Mouse (Mus musculus) neural tube, embryonic 14.5 days (tissue): ENCODE measurements around the gene Cand1. TPM values are rescaled to one million over a fixed set of nuclear protein-coding genes. Genes with fewer than 3 reads are reported as not detected.

Experiments
- ATAC-seq: fragments of 200-750 bp; cut with Nextera tagmentation; 2 replicates; pipeline ENCODE4 v1.8.0; 2017; ENCODE audit warnings: low read depth, mild to moderate bottlenecking, moderate TSS enrichment, moderate library complexity
- H3K27ac ChIP-seq: fragments of 300-500 bp; sonication (generic); 2 replicates; pipeline ENCODE4 v1.5.1; 2014; ENCODE audit warnings: low read depth, mild to moderate bottlenecking, control low read depth, low read length, moderate library complexity, mixed read lengths
- H3K27me3 ChIP-seq: fragments of 300-500 bp; sonication (generic); 2 replicates; pipeline ENCODE4 v1.6.1; 2014; ENCODE audit warnings: low read length; ENCODE audit not compliant: control insufficient read depth, insufficient read depth
- H3K36me3 ChIP-seq: fragments of 300-500 bp; sonication (generic); 2 replicates; pipeline ENCODE4 v1.6.1; 2014; ENCODE audit warnings: low read length, mixed read lengths; ENCODE audit not compliant: control insufficient read depth, insufficient read depth
- H3K4me1 ChIP-seq: fragments of 300-500 bp; sonication (generic); 2 replicates; pipeline ENCODE4 v1.6.1; 2014; ENCODE audit warnings: low read length; ENCODE audit not compliant: control insufficient read depth, insufficient read depth
- H3K4me2 ChIP-seq: fragments of 300-500 bp; sonication (generic); 2 replicates; pipeline ENCODE4 v1.6.1; 2014; ENCODE audit warnings: mild to moderate bottlenecking, low read depth, low read length, control low read depth
- H3K4me3 ChIP-seq: fragments of 300-500 bp; sonication (generic); 2 replicates; pipeline ENCODE4 v1.5.1; 2014; ENCODE audit warnings: low read depth, low read length, control low read depth, mixed read lengths
- H3K9ac ChIP-seq: fragments of 300-500 bp; sonication (generic); replicated peaks from 2 replicates; pipeline ENCODE4 v1.6.1; 2014; ENCODE audit warnings: low read depth, mild to moderate bottlenecking, control low read depth, low read length, mixed read lengths
- H3K9me3 ChIP-seq: fragments of 300-500 bp; sonication (generic); 2 replicates; pipeline ENCODE4 v1.6.1; 2016; ENCODE audit warnings: low read length; ENCODE audit not compliant: control insufficient read depth
- whole genome bisulfite sequencing: fragments of 180-500 bp; shearing (Covaris S2); extraction: QIAGEN DNeasy Blood & Tissue Kit; methylation state at CpG from one replicate; pipeline ENCODE4 v1.1.7; 2014; 5-methylcytosine and 5-hydroxymethylcytosine counted together
- polyA plus RNA-seq: library from polyadenylated mRNA; unstranded; fragments of >200 nt; fragmentation: Nextera tagmentation; extraction: Ambion mirVana; gene quantifications from 2 replicates; pipeline ENCODE4 v1.2.1, GENCODE M21; 2014

The Cand1 gene
- polyA plus RNA-seq, 1 experiment from 2014 or later, result 53.4 TPM

DNA sequence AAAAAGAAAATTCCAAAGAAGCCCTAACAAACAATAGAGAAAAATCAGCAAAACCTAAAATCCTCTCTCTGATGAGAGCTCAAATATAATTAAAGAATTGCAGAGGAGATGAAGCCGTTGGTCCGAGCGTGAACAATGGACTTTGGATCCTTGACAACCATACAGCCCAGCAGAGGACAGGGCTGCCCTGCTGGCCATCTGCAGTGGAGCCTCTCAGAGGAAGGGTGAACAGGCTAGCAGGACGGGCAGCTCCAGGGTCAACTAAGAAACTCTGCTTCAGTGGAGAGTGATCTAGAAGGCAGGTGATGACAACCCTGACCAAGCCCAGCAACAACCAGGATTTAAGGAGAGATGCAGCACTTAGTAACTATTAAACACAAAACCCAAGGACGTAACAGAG, 18.2 kb downstream of the Cand1 start:
- H3K27ac ChIP-seq, result no peak overlapping the region
- no peak for ATAC-seq

DNA sequence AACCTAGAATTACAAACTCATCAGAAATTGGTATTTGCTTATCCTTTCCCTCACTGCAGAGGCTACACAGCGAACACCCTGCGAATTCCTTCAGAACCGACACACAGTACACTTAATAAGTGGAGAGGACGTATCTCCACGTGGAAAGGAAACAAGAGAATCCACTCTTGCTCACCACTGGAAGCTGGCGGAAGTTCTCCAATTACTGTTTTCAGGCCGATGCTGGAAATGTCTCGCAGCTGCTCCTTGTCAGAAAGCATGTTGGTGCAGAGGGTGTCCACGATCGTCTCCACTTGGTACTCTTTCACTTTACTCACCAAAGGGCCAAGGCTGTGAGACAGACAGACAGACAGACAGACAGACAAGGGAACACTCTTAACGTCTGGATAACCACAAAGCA, 20.4 kb downstream of the Cand1 start:
- Histone ChIP-seq H3K9ac (no peak overlapping the region), H3K27me3 (no peaks in the 10 kb centered on the region), H3K36me3 (peaks cover 28% of the 10 kb centered on the region), H3K27ac (no peak overlapping the region), H3K4me3 (no peak overlapping the region), H3K4me2 (no peak overlapping the region), H3K4me1 (no peaks in the 10 kb centered on the region), H3K9me3 (no peaks in the 10 kb centered on the region)
- ATAC-seq, result no peak
- WGBS, result 82% methylated on average over 11 of the region's 11 CpGs

More for the DNA sequence above, 18.2 kb downstream of the Cand1 start:
- Histone ChIP-seq H3K4me3 (no peak overlapping the region), H3K36me3 (peaks cover 28% of the 10 kb centered on the region), H3K4me1 (no peaks in the 10 kb centered on the region), H3K9ac (no peak overlapping the region), H3K4me2 (no peak overlapping the region), H3K9me3 (no peaks in the 10 kb centered on the region), H3K27me3 (no peaks in the 10 kb centered on the region)
- WGBS, result 71% methylated on average over 5 of the region's 5 CpGs

DNA sequence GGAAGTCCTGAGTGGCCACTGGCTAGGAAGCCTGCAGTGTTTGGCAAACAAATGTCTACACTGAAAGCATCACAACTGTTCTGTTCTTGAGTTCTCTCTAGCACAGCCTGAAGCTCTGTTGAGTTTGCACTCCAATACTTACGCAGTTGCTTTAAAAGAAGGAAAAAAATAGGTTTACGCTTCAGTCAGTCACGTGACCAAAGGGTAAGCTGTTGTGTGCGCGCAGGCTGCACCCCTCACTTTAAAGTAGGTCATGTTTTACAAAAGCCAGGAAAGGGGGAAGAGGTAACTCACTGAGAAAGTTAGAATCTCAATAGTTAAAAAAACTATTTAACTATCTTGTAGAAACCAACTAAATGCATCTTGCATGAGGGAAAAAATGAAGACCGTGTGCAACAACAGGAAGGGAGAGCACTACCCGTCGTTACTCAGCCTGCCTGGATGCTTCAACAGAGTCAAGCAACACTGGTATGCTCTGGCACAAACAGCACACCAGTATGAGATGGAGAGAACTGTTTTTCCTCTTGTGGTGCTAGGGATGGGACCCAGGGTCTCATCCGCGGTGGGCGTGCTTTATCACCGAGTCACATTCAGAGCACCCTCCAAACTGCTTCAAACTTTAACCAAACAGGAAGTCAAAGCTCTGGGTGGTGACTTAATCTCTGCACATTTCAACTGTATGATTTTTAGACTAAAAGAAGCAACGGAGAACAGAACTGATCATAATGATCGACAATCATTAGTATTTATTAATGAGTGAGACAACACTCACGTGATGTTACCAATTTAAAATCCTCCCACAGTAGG, 21.4 kb downstream of the Cand1 start:
- 94% methylated on average over 15 of the region's 15 CpGs for WGBS
- ATAC-seq, result no peak
- no peaks in the 10 kb centered on the region for H3K27me3 ChIP-seq
- no peak overlapping the region for H3K4me2 ChIP-seq
- H3K9me3 ChIP-seq, result no peaks in the 10 kb centered on the region
- H3K4me1 ChIP-seq, result no peaks in the 10 kb centered on the region
- no peak overlapping the region for H3K9ac ChIP-seq
- H3K27ac ChIP-seq, result no peak overlapping the region
- no peak overlapping the region for H3K4me3 ChIP-seq
- peaks cover 31% of the 10 kb centered on the region for H3K36me3 ChIP-seq

DNA sequence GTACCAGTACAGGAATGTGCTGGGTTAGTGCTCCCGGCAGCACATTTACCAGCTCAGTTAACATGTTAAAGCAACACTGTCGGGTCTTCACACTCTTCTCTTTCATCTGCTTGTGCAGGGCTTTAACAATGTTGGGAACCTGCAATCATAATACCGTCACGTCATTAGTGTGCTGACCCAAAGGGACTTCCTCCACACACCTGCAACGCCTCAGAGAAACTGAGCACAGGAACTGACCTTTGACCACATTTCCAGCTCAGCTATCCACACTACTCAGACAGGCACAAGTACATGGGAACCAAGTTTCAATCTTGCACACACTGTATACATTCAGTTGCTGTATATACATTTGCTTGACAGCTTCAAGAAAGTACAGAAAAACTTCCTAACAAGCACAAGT, 27.4 kb downstream of the Cand1 start:
- no peak for ATAC-seq
- peaks cover 66% of the 10 kb centered on the region for H3K36me3 ChIP-seq
- no peak overlapping the region for H3K27ac ChIP-seq
- H3K4me1 ChIP-seq, result no peaks in the 10 kb centered on the region
- 85% methylated on average over 5 of the region's 5 CpGs for WGBS
- no peak overlapping the region for H3K9ac ChIP-seq
- no peaks in the 10 kb centered on the region for H3K9me3 ChIP-seq
- H3K4me2 ChIP-seq, result no peak overlapping the region
- H3K4me3 ChIP-seq, result no peak overlapping the region
- no peaks in the 10 kb centered on the region for H3K27me3 ChIP-seq

DNA sequence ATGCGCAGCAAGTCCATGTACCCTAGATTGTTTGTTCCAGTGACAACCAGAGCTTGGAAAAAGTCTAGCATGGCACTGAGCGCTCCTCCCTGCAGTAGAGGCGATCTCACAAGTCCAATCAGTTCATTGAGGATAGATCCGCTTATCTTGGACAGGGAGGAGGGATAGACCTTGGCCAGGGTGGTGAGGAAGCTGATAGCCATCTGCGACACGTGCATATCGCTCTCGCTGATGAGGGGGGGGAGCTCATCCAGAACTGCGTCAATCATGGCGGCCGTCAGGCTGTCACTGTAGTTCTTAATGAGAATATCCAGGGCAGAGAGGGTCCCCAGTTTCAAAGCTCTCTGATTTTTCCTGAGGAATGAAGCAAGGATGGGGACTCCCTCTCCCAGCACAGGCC, 28.6 kb downstream of the Cand1 start:
- 91% methylated on average over 11 of the region's 11 CpGs for WGBS
- Histone ChIP-seq H3K27ac (no peak overlapping the region), H3K9me3 (no peaks in the 10 kb centered on the region), H3K36me3 (peaks cover 65% of the 10 kb centered on the region), H3K4me1 (no peaks in the 10 kb centered on the region), H3K27me3 (no peaks in the 10 kb centered on the region), H3K4me2 (no peak overlapping the region), H3K4me3 (no peak overlapping the region), H3K9ac (no peak overlapping the region)
- no peak for ATAC-seq

DNA sequence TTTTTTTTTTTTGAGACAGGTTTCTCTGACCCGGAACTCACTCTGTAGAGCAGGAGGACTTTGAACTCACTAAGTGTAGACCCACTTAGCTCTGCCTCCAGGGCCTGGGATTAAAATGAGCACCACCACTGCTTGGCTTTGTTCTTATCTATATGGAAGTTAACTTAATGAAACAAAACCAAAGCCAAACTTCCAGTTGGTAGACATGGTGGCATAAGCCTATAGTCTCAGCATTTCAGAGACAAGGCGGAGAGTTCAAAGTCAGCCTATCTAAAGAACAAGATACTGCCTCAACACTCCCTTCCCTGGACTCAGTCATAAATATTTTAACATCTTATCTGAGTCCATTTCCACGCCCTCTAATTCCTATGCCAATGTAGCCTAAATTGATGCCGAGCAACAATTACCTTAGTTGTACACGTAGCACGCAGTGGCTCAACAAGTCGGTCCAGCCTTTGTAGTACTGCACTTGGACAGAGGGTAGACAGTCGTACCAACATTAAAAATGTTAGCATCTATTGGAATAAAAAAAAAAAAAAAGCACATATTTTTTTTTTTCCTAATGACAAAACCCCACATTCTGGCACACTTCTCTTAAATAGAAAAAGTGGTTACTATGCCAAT, 33.4 kb downstream of the Cand1 start:
- H3K27ac ChIP-seq, result no peak overlapping the region
- WGBS, result 96% methylated on average over 8 of the region's 8 CpGs
- H3K4me3 ChIP-seq, result no peak overlapping the region
- H3K9me3 ChIP-seq, result no peaks in the 10 kb centered on the region
- H3K36me3 ChIP-seq, result peaks cover 66% of the 10 kb centered on the region
- H3K9ac ChIP-seq, result no peak overlapping the region
- ATAC-seq, result no peak
- no peaks in the 10 kb centered on the region for H3K27me3 ChIP-seq
- H3K4me1 ChIP-seq, result no peaks in the 10 kb centered on the region
- no peak overlapping the region for H3K4me2 ChIP-seq

DNA sequence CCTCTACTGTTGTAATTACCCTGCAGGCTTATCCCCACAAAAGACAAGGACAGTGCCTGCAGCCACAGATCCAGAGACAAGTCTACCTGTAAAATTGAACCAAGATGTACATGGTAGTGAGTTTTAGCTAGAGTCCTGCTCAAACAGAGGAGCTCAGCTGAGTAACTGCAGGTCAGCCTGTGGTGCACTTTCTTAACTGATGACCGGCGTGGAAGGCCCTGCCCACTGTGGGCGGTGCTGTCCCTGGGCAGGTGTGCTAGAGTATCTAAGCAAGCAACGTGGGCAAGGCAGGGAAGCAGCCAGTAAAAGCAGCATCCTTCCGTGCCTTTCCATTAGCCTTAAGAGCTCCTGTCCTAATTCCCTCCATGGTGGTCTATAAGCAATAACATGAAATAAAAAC, 34.6 kb downstream of the Cand1 start:
- Histone ChIP-seq H3K27me3 (no peaks in the 10 kb centered on the region), H3K4me3 (no peak overlapping the region), H3K4me2 (no peak overlapping the region), H3K4me1 (no peaks in the 10 kb centered on the region), H3K9me3 (no peaks in the 10 kb centered on the region), H3K36me3 (peaks cover 65% of the 10 kb centered on the region), H3K9ac (no peak overlapping the region), H3K27ac (no peak overlapping the region)
- WGBS, result 94% methylated on average over 5 of the region's 5 CpGs
- ATAC-seq, result no peak

DNA sequence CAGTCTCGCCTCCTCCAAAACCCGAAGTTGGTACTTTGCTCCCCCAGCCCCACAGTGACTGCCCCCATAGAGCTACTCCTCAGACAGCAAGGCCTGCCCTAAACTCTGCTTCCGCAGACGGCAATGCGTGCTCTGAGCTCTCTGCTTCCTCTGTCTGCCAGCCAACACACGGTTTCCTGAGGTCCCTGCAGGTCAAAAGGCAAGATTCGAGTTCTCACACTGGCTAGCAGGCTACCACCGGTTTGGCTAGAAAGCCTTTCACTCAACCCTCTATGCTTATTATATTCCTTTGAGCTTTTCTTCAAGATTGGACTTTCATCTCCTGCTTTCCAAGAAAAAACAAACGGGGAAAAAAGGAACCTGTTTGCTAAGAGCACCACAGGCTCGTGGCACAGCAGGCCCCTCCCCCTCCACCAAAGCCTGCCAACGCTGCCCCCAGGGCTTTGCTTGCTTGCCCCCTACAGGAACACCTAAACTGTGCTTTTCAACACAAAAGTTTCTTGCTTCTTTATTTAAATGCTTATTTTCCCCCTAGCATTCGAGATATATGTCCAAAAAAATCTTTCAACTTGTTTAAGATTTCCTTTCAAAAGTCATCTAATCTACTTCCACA, 35.4 kb downstream of the Cand1 start:
- no peak overlapping the region for H3K4me3 ChIP-seq
- no peak overlapping the region for H3K27ac ChIP-seq
- no peaks in the 10 kb centered on the region for H3K27me3 ChIP-seq
- no peaks in the 10 kb centered on the region for H3K9me3 ChIP-seq
- H3K9ac ChIP-seq, result no peak overlapping the region
- H3K4me2 ChIP-seq, result no peak overlapping the region
- H3K4me1 ChIP-seq, result no peaks in the 10 kb centered on the region
- ATAC-seq, result no peak
- WGBS, result 90% methylated on average over 12 of the region's 12 CpGs
- H3K36me3 ChIP-seq, result peaks cover 59% of the 10 kb centered on the region

DNA sequence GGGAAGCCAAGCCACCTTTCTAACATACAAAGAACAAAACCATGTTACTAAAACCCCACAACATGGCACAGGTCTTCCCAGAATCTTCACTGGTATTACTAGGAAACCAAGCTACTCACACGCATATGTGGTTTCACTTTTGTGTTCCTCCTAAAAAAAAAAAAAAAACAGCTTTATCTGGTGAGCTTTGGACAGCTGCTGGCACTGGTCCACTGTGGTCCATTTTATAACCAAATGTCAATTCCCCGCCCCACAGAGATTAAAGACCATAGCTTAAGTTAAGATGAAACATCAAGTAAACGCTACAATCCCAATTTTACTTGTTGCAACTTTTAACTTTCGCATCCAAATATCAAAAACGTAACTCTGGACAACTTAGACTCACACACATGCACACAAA, 40.0 kb downstream of the Cand1 start:
- Histone ChIP-seq H3K36me3 (peaks cover 27% of the 10 kb centered on the region), H3K4me2 (no peak overlapping the region), H3K4me1 (no peaks in the 10 kb centered on the region), H3K4me3 (no peak overlapping the region), H3K9ac (no peak overlapping the region), H3K27ac (no peak overlapping the region), H3K9me3 (no peaks in the 10 kb centered on the region), H3K27me3 (no peaks in the 10 kb centered on the region)
- 97% methylated on average over 5 of the region's 5 CpGs for WGBS
- ATAC-seq, result no peak
